Mouse (Mus musculus): ENCODE results near the gene Gm48552. TPM values are rescaled to one million over a fixed set of nuclear protein-coding genes. Genes with fewer than 3 reads are reported as not detected.

Gene Gm48552
- total RNA-seq, 2 experiments from 2014 or later, result 0.45 to 1.9 TPM

DNA sequence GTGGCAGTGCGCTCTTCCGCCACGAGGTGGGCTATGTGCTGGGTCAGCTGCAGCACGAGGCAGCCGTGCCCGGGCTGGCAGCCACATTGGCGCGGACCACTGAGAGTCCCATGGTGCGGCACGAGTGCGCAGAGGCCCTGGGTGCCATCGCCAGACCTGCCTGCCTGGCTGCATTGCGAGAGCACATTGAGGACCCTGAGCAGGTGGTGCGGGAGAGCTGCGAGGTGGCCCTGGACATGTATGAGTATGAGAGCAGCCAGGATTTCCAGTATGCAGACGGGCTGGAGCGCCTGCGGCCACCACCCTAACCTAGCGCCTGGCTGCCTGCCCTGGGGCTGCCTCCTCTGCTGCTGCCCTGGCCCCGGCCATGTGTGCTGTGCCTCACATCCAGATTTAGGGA is 1.1 kb upstream of the Gm48552 start:
- DNase-seq, result peak; percentile 16

DNA sequence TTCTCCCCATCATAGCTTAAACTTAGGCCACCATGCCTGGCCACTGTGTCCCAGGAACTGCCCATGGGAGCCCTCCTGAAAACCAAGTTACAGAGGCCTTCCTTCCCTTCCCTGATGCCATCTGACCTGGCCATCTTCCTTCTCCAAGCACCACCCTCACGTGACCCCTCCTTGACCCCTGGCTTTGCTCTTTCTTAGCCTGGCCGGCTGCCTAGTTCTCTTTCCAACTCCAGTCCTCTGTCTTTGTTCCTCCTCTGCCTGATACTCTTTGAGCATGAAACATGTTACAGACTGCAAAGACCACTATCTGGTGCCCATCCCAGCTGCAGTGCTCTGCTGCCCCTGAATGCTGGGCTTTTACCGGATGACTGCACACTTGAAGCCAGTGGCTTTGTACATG is 568 bp downstream of the Gm48552 start:
- DNase-seq, result peak; percentile 81

DNA sequence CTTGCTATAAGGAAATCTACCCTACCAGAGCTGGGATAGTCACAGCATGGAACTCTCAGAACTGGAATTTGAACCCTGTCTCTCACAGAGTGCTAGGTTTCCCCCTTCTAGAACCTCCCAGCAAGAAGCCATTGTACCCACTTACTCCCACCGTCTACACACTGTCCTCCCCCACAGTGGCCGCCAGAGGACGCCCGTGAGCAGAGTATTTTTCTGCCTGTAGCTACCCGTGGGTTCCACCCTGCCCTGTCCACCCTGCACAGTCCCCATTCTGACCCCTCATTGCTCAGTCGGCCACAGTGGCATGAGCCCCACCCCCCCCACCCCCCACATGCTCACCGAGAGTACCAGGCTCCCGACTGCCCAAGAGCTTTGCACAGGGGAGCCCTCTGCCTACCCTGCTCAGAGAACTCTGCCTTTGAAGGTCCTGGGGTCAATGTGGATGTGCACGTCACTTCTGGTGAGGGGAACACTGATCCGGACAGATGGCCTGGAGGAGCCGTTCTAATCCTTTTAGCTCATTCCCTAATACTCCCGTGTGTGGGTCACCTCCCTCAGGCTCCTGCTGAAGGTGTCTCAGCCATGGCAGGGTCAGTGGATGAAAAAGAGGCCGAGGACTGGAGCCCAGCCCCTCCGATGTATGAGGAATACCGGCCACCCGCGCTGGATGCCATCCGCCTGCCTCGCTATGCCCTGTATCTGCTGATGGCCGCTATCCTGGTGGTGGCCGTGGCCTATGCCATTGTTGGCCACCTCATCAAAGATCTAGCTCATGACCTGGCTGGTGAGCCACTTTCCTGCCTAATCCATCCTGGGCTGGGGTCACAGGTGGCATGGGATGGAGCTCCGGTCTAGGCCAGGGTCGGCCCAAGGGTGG is 1.2 kb downstream of the Gm48552 start:
- DNase-seq, result peak; percentile 84

DNA sequence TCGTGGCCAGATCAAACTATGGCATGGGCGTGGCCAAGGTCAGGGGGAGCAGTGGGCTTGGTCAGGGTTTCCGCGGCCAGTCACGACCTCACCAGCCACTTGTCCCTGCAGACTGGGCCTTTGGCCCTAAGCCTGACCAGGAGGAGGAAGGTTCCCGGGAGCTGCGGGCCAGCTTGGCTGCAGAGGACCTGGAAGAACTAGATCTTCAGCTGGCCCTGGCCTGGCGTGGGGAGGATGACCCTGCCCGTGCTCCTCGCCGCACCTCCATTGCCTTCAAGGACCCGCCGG is 1.8 kb downstream of the Gm48552 start:
- DNase-seq, result peak; percentile 41

DNA sequence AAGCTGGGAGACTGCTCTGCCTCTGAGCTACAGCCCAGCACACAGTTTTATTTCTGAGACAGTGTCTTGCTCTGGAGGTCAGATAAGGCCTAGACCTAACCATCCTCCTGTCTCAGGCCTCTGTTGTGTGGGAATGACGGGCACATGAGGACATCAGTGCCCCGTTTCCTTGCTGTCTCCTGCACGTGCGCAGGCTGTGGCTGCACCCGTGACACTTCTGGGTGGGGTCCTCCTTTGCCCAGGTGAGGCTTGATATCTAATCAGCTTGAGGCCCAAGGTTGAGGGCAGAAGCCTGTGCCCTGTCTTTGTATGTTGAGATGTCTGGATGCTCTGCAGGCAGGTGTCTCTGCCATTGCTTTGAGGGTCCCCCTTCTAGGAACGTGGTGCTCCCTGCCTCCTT is 3.5 kb downstream of the Gm48552 start:
- DNase-seq, result no peak

DNA sequence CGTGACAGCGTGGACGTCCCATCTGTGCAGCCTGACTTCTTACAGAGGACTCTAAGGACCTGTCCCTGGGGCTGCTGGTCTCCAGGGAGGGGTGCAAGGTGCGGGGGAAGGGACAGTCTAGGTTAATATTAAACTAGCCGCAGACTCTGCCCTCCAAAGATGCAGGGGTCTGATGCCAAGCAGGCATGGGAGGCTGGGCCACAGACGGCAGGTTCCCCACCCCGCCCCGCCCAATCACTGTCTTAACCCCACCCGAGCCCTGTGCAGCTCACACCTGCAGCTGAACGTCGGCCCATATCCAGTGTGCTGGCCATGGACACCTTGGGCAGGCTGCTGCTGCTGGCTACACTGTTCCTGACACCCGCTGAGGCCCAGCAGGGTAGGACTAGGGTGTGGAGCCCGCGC is 4.0 kb downstream of the Gm48552 start, which contains the start of gene Smim24:
Gene Smim24 (plus strand): TSS at position 271 of the 405 bp plus-strand sequence.
- DNase-seq, result no peak

DNA sequence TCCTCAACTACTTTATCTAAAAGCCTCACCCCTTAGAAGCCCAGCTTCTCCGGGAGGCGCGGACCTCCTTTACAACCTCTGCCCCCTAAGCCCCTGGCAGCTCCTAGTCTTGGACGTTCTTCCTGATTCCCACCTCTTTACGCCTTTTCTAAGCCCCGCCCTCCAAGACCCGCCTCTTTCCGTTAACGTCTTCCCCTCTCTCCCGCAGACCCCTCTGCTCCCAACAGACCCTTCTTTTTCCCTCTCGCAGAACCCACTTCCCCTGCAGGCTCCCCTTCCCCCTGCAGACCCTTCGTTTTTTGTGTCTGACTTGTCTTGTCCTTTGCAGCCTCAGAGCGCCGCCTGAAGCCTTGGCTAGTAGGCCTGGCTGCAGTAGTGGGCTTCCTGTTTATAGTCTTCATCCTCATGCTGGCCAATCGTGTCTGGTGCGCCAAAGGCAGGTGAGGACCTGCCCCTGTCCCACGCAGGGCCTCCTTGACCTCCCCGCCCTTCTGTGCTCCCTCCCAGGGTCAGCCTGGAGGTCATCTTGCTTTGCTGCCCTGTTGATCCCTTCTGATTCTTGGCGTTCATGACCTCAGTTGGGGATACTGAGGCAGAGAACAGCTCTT is 4.8 kb downstream of the Gm48552 start:
- peak; percentile 47 for DNase-seq

DNA sequence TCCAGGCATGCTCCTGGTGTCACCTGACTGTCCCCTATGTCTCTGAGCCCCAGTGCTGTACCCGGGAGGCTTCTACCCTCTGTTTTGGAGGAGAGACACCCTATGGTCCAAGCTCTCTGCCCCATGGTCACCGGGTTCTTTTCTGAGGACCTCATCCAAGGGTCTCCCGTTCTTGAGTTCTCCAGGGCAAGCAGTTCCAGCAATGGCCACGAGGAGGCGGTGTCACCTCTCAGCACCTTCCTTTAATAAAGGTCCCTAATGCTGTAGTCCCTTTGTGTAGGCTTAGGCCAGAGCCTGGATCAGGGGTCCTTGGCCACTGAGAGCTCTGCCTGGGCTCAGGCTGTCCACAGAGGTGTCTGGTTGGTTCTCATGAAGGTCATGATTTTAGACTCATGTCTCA is 6.3 kb downstream of the Gm48552 start:
- peak; percentile 76 for DNase-seq

DNA sequence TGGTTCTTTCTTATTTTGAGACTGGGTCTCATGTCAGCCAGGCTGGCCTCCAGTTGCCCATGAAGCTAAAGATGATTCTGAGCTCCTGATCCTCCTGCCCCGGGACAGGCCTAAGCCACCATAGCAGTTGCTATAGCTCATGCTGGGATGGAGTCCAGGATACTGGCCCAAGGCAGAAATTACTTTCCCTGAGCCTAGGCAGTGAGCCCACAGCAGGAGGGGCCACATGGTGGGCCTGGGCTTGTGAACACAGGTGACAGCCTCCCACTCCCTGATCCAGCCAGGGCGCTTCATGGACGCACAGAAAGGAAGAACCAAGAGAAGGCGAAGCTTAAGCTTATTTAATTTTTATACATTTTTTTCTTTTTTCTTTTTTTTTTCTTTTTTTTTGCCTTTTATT is 7.1 kb downstream of the Gm48552 start:
- DNase-seq, result no peak

DNA sequence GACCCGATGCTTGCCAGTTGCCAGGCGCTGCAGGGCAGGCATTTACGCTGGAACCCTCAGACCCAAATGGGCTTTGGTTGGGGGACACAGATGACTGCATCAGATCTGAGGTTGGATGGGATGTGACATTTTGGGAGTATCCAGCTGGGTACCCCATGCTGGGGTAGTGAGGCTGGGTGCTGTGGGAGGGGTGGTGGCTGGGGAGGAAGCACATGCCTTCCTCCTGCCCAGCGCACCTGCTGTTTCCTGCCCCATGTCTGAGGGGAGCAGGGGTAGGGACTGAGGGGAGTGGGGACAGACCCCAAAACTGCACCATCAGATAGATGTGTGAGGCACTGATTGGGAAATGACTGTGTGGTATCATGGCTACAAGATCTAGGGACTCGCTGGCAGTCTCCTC is 7.9 kb downstream of the Gm48552 start:
- DNase-seq, result no peak

DNA sequence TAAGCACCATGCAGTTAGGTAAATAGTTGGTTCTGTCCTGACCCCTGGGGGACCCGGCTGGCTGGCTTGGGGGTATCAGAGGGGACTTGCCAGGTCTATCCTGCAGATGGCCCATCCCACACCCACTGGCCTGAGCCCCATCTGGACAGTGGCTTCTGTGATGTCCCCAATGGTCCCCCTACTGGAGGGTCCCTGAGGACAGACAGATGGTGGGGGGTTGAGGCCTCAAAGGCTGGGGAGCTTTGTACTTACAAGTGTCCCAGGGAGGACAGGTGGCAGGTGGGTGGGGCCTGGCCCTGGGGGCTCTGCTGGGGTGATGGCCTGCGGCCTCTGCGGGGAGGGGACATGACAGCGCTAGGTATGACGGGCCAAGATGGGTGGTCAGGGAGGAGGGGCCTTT is 10.5 kb downstream of the Gm48552 start:
- no peak for DNase-seq

DNA sequence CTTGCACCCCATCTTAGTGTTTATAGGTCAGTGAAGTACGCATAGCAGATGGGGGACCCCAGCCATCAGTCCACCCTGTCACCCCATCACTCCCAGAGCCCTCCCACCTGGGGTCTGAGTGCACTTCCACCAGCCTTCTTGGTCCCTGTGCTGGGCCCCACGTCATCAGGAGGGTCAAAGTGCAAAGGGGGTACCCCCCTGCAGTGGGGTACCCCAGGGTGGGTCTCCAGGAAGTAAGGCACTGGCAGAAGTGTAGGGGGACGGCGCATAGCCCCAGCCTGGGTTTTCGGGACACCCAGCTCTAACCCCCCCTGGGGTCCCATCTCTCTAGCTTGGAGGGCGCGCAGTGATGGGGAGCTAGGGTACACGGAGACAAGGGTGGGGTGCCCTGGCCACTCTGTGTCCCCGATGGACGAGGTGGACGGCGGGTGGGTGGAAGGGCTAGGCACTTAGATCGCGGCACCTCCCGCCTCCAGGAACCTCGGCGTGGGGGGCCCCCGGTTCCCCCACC is 11.0 kb downstream of the Gm48552 start:
- no peak for DNase-seq

DNA sequence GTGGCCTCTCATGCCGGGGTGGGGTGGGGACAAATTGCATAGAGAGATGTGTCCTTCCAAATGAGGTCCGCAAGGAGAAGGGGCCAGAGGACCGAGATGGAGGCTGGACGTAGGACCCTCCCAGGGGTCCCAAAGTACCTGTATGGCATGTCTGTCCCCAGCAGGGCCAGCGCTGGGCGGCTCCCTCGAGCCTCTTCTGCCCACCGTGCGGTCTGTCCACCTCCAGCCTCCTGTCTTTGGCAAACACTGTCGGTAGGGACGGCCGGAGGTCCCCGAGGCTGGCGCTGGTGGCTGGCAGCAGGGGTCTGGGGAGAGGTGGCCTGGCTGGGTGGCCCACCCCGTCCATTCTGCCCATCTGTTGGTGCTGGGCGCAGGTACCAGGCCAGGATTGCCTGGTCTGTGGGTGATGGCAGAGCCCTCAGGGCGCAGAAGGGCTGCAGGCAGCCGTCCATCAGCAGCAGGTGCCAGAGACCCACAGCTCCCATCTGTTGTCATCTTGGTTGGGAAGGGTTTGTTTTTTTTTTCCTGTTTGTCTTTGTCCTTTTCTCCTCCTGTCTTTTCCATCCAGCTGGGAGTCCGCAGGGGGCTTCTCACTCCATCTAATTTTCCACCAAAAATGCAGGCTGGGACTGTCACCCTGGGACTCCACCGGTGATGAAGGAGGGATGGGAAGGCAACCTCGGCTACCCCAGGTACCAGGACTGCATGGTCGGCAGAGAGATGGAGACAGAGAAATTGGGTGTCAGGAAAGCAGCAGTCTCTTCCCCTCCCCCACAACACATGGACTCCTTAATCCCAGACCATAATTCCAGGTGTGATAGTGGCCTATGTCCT is 11.8 kb downstream of the Gm48552 start:
- DNase-seq, result no peak

DNA sequence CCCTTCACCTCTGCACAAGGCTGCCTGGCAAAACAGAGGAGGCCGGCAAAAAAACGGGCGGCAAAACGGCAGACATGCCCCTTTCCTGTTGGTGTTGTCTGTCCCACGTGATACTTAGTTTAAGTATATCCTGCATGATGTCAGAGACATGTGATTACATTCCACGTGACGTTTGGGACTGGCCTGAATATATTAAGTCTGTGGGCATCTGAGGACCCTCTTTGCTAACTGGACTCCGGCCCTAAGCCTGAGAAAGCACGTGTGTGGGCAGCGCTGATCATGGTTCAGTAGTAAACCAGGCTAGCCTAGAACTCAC is 12.4 kb downstream of the Gm48552 start:
- DNase-seq, result no peak

DNA sequence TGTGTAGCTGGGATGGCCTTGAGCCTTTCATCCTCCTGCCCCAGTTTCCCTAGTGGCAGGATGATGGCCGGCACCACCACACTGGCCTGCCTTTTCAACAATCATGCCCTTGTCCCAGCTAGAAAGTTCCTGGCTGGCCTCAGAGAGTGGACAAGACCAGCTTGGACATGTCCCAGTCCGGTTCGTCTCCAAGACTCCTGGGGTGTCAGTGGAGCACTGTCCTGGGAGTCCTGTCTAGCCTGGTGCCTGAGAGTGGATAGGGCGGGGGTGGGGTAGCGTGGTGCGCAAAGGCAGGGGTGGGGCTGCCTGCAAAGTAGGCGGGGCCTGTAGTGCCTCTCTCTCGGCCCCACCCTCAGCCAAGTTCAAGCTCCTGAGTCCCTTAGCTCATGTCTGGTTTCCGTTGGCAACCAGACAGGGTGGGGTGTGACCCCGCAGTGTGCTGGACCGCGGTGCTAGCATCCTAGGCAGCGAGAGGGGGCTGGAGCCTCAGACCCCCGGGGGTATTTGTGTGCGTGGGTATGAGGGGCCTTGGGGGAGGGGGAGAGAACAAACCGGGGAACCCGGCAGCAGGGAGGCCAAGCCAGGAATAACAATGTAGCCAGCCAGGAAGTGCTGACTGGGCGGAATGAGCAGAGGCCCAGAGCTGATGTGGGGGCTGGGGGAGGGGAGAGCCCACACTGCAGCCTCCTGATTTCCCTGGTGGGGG is 12.9 kb downstream of the Gm48552 start:
- peak; percentile 69 for DNase-seq

DNA sequence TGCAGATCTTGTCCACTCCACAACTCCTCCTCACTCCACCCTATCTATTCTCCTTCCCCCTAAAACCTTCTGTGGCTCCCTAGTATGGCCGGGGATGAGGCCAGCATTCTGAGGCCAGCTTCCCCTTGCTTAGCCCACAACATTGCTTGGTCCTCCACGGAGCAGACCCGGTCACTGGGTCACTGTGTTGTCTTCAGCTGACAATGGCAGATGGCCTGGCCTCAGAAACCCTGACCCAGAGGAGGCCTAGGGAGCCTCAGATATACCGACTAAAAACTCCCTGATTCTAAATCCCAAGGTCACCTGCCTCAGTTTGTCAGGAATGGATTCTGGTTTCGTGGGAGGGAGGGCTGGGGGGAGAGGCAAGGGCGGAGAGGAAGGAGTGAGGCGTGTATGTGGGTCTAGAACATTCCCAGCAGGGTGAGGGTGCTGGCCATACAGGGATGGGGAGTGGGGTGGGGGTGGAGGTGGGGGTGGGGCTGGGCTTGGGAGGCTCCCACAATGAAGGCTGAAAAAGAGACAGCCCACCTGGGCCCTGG is 13.5 kb downstream of the Gm48552 start:
- DNase-seq, result no peak

DNA sequence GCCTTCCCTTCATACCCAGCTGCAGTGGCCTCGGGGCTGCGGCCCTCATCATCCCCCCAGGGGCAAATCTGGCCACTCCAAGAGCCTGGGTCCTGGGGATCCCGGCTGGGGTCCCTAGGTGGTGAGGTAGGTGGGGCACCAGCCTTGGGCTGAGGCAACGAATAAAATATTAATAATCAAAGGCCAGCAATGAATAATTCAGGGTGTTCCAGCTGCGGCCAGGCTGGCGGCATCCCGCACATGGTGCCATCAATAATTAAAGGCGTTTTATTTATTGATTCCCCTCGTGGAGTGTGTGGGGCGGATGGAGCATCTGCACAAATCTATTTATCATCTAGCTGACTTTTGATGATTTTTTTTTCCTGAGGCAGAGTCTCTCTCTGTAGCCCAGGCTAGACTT is 14.7 kb downstream of the Gm48552 start:
- DNase-seq, result no peak

DNA sequence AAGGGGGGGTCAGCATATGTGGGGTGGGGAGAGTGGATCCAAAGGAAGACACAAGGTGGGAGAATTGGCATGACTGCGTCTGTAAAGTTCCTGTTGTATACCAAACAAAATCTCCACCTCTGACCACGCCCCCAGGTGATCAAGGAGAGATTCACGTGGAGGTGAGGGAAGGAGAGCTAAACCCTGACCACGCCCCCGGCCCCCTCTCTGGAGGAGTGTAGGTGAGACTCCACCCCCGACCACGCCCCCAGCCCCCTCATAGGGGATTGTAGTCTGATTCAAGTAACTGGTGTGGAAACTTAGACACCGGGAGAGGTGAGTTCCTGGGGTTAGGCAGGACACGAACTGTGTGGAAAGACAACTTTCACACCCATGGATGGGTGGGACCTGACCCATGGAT is 15.3 kb downstream of the Gm48552 start:
- no peak for DNase-seq

DNA sequence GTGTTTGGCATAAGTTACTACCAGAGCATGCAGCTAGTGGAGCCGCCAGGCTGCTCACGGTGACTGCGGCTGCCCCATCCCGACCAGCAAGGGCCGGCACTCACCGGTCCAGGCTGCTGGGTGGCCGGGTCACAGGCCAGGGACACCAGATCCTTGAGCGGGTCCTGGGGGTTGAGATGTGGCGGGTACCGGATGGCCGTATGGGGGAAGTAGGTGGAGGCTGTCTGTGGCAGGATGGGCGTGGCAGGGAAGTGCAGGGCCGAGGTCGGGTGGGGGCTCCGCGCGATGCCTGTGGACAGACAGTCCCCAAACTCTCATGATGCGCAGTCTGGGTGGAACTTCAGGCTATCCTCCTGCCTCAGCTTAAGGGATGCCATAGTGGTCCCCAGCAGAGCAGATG is 15.9 kb downstream of the Gm48552 start:
- DNase-seq, result no peak

DNA sequence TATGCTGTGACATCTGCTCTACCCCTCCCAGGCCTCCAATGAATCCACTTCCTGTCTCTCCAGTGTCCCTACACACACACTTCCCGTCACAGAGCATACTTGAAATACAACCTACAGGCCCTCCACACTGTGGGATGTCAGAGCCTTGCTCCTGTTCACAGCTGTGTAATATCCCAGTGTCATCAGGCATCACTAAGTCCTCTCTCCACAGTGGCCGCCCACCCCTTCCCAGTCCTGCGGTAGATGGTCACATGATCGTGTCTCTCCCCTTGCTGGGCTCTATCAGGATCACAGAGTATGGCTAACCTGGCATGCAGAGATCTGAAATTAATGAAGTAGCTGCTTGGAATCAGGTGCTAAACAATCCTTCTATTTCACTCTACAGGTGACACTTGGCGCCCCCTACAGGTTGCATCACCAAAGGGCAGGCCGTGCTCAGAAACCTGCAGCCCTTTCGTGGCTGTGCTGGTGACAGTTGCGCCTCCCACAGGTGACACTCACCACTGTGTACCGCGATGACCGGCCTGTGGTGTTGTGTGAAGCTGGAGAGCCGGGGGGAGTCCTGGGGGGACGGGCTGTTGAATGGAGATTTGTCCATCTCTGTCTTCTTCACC is 16.9 kb downstream of the Gm48552 start:
- DNase-seq, result peak; percentile 71
